Mouse (Mus musculus) hindbrain, embryonic 13.5 days (tissue): ENCODE measurements at regions not wholly inside any gene's neighbourhood (a gene's known extent, or its start where the extent isn't known, plus 50 kb on each side); places are given as distances from the start of the nearest gene placed in this dataset.

ENCODE experiments used
- ATAC-seq: fragments of 200-750 bp; cut with Nextera tagmentation; 2 replicates; pipeline ENCODE4 v1.8.0; 2017; ENCODE audit warnings: moderate TSS enrichment; ENCODE audit not compliant: low FRiP score
- H3K27ac ChIP-seq: fragments of 300-500 bp; sonication (generic); 2 replicates; pipeline ENCODE4 v1.5.1; 2015; ENCODE audit warnings: inconsistent platforms, mild to moderate bottlenecking, moderate library complexity
- H3K27me3 ChIP-seq: fragments of 300-500 bp; sonication (generic); 2 replicates; pipeline ENCODE4 v1.6.1; 2015; ENCODE audit warnings: mild to moderate bottlenecking, inconsistent platforms
- H3K36me3 ChIP-seq: fragments of 300-500 bp; sonication (generic); 2 replicates; pipeline ENCODE4 v1.6.1; 2015; ENCODE audit warnings: mild to moderate bottlenecking, inconsistent platforms
- H3K4me1 ChIP-seq: fragments of 300-500 bp; sonication (generic); replicated peaks from 2 replicates; pipeline ENCODE4 v1.6.1; 2015; ENCODE audit warnings: inconsistent platforms
- H3K4me2 ChIP-seq: fragments of 300-500 bp; sonication (generic); 2 replicates; pipeline ENCODE4 v1.6.1; 2015; ENCODE audit warnings: inconsistent platforms, mild to moderate bottlenecking, moderate library complexity
- H3K4me3 ChIP-seq: fragments of 300-500 bp; sonication (generic); 2 replicates; pipeline ENCODE4 v1.5.1; 2015; ENCODE audit warnings: mild to moderate bottlenecking, inconsistent platforms
- H3K9ac ChIP-seq: fragments of 300-500 bp; sonication (generic); 2 replicates; pipeline ENCODE4 v1.6.1; 2015; ENCODE audit warnings: mild to moderate bottlenecking, inconsistent platforms
- H3K9me3 ChIP-seq: fragments of 300-500 bp; sonication (generic); 2 replicates; pipeline ENCODE4 v1.6.1; 2016; ENCODE audit warnings: inconsistent platforms
- WGBS: fragments of 180-500 bp; shearing (Covaris S2); methylation state at CpG from one replicate; pipeline ENCODE4 v1.1.7; 2015; 5-methylcytosine and 5-hydroxymethylcytosine counted together

GRCm38 (mm10) chr16:79407385-79407784 is 316.5 kb upstream of the Tmprss15 start:
- ATAC-seq = no peak
- H3K27ac ChIP-seq = no peak overlapping the region
- H3K4me3 ChIP-seq = no peak overlapping the region
- H3K4me1 ChIP-seq = 0 out of 2 replicates have a peak, but pooled peaks cover 5% of the 10 kb centered on the region
- no peak overlapping the region for H3K9ac ChIP-seq
- H3K36me3 ChIP-seq = no peaks in the 10 kb centered on the region
- H3K4me2 ChIP-seq = no peak overlapping the region
- H3K27me3 ChIP-seq = no peaks in the 10 kb centered on the region
- H3K9me3 ChIP-seq = no peaks in the 10 kb centered on the region

GRCm38 (mm10) chr16:79406216-79406615 is 315.3 kb upstream of the Tmprss15 start:
- Histone ChIP-seq H3K9ac (no peak overlapping the region), H3K4me3 (no peak overlapping the region), H3K27ac (no peak overlapping the region), H3K9me3 (no peaks in the 10 kb centered on the region), H3K27me3 (no peaks in the 10 kb centered on the region), H3K4me1 (0 out of 2 replicates have a peak, but pooled peaks cover 5% of the 10 kb centered on the region), H3K4me2 (no peak overlapping the region), H3K36me3 (no peaks in the 10 kb centered on the region)
- WGBS = 39% methylated on average over 2 of the region's 2 CpGs
- ATAC-seq = no peak

GRCm38 (mm10) chr16:79404064-79404463 is 313.2 kb upstream of the Tmprss15 start:
- Histone ChIP-seq H3K9ac (no peak overlapping the region), H3K27ac (no peak overlapping the region), H3K27me3 (no peaks in the 10 kb centered on the region), H3K36me3 (no peaks in the 10 kb centered on the region), H3K9me3 (no peaks in the 10 kb centered on the region), H3K4me2 (no peak overlapping the region), H3K4me3 (no peak overlapping the region), H3K4me1 (0 out of 2 replicates have a peak, but pooled peaks cover 5% of the 10 kb centered on the region)
- no peak for ATAC-seq
- WGBS = 34% methylated on average over 1 of the region's 1 CpGs

DNA sequence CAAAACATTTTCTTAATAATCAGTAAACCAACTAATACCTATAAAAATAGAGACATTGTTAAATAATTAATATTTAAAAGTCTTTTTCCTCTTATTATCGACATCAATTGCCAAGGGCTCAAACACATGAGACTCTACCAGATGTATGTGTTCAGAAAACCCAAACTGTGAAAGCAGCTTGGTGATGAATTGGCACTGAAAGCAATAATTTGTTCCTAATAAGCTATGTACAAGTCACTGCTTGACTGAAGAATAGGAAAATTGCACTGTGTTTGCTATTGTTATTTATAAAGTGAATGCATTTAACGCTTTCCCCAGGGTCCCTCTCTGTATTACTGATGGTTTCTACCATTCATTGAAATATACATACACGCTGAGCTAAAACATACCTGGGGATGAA is 309.2 kb upstream of the Tmprss15 start:
- no peak overlapping the region for H3K27ac ChIP-seq
- no peaks in the 10 kb centered on the region for H3K4me1 ChIP-seq
- ATAC-seq = no peak
- no peak overlapping the region for H3K4me2 ChIP-seq
- no peak overlapping the region for H3K4me3 ChIP-seq
- no peaks in the 10 kb centered on the region for H3K36me3 ChIP-seq
- H3K27me3 ChIP-seq = no peaks in the 10 kb centered on the region
- no peaks in the 10 kb centered on the region for H3K9me3 ChIP-seq
- H3K9ac ChIP-seq = no peak overlapping the region
- WGBS = 77% methylated on average over 3 of the region's 3 CpGs

GRCm38 (mm10) chr16:79398476-79398875 is 307.6 kb upstream of the Tmprss15 start:
- H3K27me3 ChIP-seq = no peaks in the 10 kb centered on the region
- H3K9ac ChIP-seq = no peak overlapping the region
- WGBS = 89% methylated on average over 2 of the region's 2 CpGs
- no peaks in the 10 kb centered on the region for H3K36me3 ChIP-seq
- H3K27ac ChIP-seq = no peak overlapping the region
- H3K4me1 ChIP-seq = no peaks in the 10 kb centered on the region
- ATAC-seq = no peak
- no peaks in the 10 kb centered on the region for H3K9me3 ChIP-seq
- no peak overlapping the region for H3K4me3 ChIP-seq
- no peak overlapping the region for H3K4me2 ChIP-seq

GRCm38 (mm10) chr16:79394425-79394824 is 303.5 kb upstream of the Tmprss15 start:
- Histone ChIP-seq H3K9ac (no peak overlapping the region), H3K4me2 (no peak overlapping the region), H3K4me3 (no peak overlapping the region), H3K27ac (no peak overlapping the region), H3K36me3 (no peaks in the 10 kb centered on the region), H3K9me3 (no peaks in the 10 kb centered on the region), H3K4me1 (no peaks in the 10 kb centered on the region), H3K27me3 (no peaks in the 10 kb centered on the region)
- 0 out of 2 replicates have a peak, but pooled peaks have one; percentile 39 for ATAC-seq

- Histone ChIP-seq H3K9ac (no peak overlapping the region), H3K27me3 (no peaks in the 10 kb centered on the region), H3K9me3 (no peaks in the 10 kb centered on the region), H3K4me1 (no peaks in the 10 kb centered on the region), H3K27ac (no peak overlapping the region), H3K4me3 (no peak overlapping the region), H3K36me3 (no peaks in the 10 kb centered on the region), H3K4me2 (no peak overlapping the region)
- 55% methylated on average over 3 of the region's 3 CpGs for WGBS
- ATAC-seq = no peak
Observed at GRCm38 (mm10) chr16:79386421-79386820, 295.5 kb upstream of the Tmprss15 start.

- H3K27ac ChIP-seq = no peak overlapping the region
Observed at GRCm38 (mm10) chr16:79350127-79350526, 259.2 kb upstream of the Tmprss15 start.

DNA sequence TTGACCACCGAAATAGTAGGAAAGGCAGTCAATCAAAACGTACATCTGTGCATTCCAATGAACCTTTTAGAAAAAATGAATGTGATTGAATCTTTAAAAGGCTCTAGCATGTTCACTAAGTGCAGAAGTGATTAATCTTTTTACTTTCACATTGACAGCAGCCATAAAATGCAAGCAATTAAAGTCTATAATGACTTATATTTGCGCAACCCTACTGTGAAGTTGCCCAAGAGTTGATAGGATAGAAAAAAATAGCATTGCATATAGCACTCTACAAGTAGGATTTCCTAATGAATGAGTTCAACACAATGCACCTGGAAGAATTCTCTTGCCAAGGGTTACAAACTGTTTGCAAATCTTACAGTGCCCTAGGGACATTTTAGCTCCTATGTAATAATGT is 251.6 kb upstream of the Tmprss15 start:
- Histone ChIP-seq H3K9ac (no peak overlapping the region), H3K36me3 (no peaks in the 10 kb centered on the region), H3K9me3 (no peaks in the 10 kb centered on the region), H3K4me1 (no peaks in the 10 kb centered on the region), H3K4me3 (no peak overlapping the region), H3K27ac (no peak overlapping the region), H3K27me3 (no peaks in the 10 kb centered on the region), H3K4me2 (no peak overlapping the region)
- WGBS = 67% methylated on average over 3 of the region's 3 CpGs
- ATAC-seq = no peak

More at GRCm38 (mm10) chr16:79350127-79350526, 259.2 kb upstream of the Tmprss15 start:
- H3K27me3 ChIP-seq = no peaks in the 10 kb centered on the region
- no peak for ATAC-seq
- H3K36me3 ChIP-seq = no peaks in the 10 kb centered on the region
- H3K4me3 ChIP-seq = no peak overlapping the region
- H3K4me1 ChIP-seq = no peaks in the 10 kb centered on the region
- no peak overlapping the region for H3K9ac ChIP-seq
- no peaks in the 10 kb centered on the region for H3K9me3 ChIP-seq
- H3K4me2 ChIP-seq = no peak overlapping the region

DNA sequence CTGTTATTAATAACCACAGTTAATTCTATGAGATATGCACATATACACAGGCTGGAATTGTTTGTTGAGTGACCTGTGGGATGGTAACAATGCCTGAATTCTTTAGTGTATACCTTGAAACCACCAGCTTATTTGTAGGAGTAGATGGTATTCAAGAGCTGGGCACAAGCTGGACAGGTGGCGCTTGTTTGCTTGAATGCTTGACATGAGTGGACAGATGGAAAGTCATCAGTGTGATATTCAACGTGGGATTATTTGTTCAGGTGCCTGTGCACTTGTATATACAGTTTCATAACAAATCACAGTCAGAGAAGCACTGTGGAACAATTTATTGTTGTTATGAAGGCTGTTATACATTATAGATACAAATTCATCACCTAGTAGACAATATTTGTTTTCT is 245.5 kb upstream of the Tmprss15 start:
- Histone ChIP-seq H3K4me2 (no peak overlapping the region), H3K4me3 (no peak overlapping the region), H3K36me3 (no peaks in the 10 kb centered on the region), H3K4me1 (no peaks in the 10 kb centered on the region), H3K9ac (no peak overlapping the region), H3K27me3 (no peaks in the 10 kb centered on the region), H3K9me3 (no peaks in the 10 kb centered on the region), H3K27ac (no peak overlapping the region)
- WGBS = 70% methylated on average over 2 of the region's 2 CpGs
- no peak for ATAC-seq

DNA sequence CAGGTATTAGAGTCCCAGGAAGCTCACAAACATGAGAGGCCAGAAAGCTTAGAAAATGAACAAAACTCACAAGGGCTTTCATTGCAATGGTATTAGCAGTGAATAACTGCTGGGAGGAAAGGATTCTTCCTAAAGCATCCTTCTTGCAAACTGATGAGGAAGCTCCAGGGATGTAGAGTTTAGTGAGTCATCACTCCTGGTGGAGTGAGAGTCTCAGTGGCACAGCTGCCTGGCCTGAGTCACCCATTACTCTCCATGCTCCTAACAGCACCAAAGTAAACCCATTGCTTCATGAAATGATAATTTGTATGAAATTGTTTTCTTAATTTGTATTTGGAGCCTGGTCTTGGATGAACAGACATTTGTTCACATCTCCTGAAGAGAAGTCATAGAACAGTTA is 245.1 kb upstream of the Tmprss15 start:
- Histone ChIP-seq H3K4me2 (no peak overlapping the region), H3K4me1 (no peaks in the 10 kb centered on the region), H3K9me3 (no peaks in the 10 kb centered on the region), H3K4me3 (no peak overlapping the region), H3K27ac (no peak overlapping the region), H3K27me3 (no peaks in the 10 kb centered on the region), H3K9ac (no peak overlapping the region), H3K36me3 (no peaks in the 10 kb centered on the region)
- ATAC-seq = no peak

GRCm38 (mm10) chr16:79313301-79313700 is 222.4 kb upstream of the Tmprss15 start:
- ATAC-seq = no peak
- H3K27me3 ChIP-seq = no peaks in the 10 kb centered on the region
- H3K27ac ChIP-seq = no peak overlapping the region
- no peak overlapping the region for H3K4me2 ChIP-seq
- H3K9ac ChIP-seq = no peak overlapping the region
- H3K4me1 ChIP-seq = no peaks in the 10 kb centered on the region
- H3K36me3 ChIP-seq = no peaks in the 10 kb centered on the region
- H3K4me3 ChIP-seq = no peak overlapping the region
- no peaks in the 10 kb centered on the region for H3K9me3 ChIP-seq
- 80% methylated on average over 3 of the region's 3 CpGs for WGBS

- H3K4me3 ChIP-seq = no peak overlapping the region
- no peaks in the 10 kb centered on the region for H3K9me3 ChIP-seq
- ATAC-seq = no peak
- H3K36me3 ChIP-seq = no peaks in the 10 kb centered on the region
- H3K27ac ChIP-seq = no peak overlapping the region
- no peak overlapping the region for H3K4me2 ChIP-seq
- H3K27me3 ChIP-seq = no peaks in the 10 kb centered on the region
- H3K9ac ChIP-seq = no peak overlapping the region
- WGBS = 52% methylated on average over 2 of the region's 2 CpGs
- no peaks in the 10 kb centered on the region for H3K4me1 ChIP-seq
Observed at GRCm38 (mm10) chr16:79312702-79313101, 221.8 kb upstream of the Tmprss15 start.

DNA sequence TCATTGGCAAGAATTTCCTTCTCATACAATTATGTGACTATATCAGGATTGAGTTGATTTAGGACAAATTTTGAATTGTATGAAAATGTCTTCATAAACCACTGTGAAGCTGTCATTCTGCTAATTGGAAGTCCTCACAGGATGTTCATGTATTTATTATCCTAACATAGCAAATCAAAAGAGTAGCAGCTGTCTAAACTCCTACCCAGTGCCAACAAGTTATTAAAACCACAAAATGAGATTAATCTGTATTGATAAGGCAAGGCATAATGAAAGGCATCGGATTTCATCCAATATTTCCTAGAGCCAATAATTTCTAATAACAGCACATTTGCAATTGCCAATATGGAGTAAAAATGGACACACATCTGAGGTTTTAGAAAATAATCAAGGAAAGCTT is 217.6 kb upstream of the Tmprss15 start:
- H3K4me2 ChIP-seq = no peak overlapping the region
- no peaks in the 10 kb centered on the region for H3K27me3 ChIP-seq
- 90% methylated on average over 1 of the region's 1 CpGs for WGBS
- H3K4me1 ChIP-seq = no peaks in the 10 kb centered on the region
- H3K9ac ChIP-seq = no peak overlapping the region
- H3K9me3 ChIP-seq = no peaks in the 10 kb centered on the region
- no peak for ATAC-seq
- H3K27ac ChIP-seq = no peak overlapping the region
- no peak overlapping the region for H3K4me3 ChIP-seq
- no peaks in the 10 kb centered on the region for H3K36me3 ChIP-seq
